Mouse (Mus musculus) Muller cell, postnatal 12 days (primary cell): ENCODE measurements around the gene Mgam.
"Not testable (repeated sequence)": the region's sequence is repeated elsewhere in the genome, so short reads cannot be mapped to it uniquely, and the experiment has no call there.

Experiments used
- DNase-seq: peaks from one replicate; pipeline ENCODE4 v3.0.0-alpha.2; 2015; ENCODE audit errors: inconsistent ontology term

Mgam gene

DNA sequence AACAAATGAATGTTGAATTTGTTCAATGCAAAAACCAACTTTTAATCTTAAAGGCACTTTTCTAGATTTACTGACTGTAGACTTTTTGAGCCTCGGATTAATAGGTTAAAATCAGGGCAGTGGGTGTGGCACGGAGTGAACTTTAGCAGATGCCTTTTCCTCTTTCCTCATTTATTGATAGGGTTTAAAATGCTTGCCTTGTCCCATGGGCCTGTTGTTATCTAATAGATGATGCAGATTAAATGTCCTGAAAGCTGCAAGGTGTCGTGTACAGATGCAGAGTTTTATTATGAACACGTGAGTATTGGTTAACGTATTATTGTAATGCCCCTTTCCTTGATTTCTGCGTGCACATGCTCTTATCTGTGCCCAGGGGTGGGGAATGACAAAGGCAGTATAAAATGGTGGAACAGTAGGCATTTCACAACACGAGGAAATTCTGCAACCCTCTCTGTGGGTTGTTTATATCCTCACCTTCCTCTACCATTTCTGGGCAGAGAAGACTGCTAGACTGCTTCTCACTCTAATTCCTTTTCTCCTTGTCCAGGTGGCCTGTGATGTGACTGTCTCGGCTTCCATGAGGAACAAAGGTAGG, at the start of gene Mgam:
Gene Mgam (plus strand): TSS at position 426 of the 595 bp plus-strand sequence.
- no peak for DNase-seq

DNA sequence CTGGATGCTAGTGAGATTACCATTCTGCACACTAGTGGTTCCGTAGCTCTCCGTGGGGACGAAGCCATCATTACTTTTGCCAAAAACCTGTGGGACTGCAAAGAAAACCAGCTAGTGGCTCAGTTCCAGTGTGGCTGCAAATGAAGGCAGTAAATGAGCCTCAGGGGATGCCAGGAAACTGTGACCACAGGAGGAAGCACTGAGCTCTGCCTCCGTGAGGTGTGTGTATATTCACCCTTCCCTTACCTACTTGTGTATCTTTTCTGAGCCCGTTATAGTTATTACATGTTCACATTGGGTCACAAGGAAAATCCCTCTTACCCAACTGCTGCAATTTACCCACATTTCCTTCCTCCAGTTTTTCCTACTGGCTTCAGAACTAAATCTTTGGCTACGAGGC, 44.3 kb upstream of the Mgam start:
- no peak for DNase-seq

DNA sequence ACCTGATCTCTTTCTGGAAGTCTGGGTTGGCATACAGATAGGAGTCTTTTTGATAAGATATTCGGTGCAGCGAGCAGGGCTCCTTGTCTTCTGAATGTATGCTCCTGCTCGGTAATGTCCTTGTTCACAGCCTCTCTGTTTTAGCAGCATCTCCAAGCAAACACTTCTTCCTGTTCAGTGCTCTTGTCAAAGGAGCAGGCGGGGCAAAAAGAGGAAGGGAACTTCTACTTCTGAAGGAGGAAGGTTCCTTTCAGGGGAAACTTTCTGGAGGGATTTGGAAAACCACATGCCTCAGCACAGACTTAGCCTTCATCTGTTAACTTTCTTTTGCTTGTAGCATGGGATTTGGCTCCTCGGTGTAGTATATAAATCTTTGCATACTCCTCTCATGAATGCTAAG, 43.0 kb upstream of the Mgam start, which contains the start of gene Clec5a:
Gene Clec5a (minus strand): TSS at position 177 of the 400 bp plus-strand sequence.
- no peak for DNase-seq

DNA sequence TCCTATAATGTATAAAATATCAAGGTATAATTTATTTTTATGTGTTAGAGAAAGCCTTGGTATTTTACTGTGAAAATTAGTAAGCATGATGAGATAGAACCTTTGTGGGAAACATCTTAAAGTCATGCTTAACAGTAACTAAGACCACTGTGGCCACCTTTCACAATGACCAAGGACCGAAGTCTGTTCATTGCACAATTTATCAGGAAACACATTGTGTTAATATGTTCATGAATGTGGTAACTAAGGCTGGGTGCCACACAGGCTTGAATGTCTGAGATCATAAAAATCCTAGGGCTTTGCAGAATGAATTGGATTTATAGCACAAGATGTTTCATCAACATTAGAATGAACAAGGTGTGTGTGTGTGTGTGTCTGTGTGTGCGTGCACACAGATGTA, 40.3 kb upstream of the Mgam start:
- DNase-seq = no peak

DNA sequence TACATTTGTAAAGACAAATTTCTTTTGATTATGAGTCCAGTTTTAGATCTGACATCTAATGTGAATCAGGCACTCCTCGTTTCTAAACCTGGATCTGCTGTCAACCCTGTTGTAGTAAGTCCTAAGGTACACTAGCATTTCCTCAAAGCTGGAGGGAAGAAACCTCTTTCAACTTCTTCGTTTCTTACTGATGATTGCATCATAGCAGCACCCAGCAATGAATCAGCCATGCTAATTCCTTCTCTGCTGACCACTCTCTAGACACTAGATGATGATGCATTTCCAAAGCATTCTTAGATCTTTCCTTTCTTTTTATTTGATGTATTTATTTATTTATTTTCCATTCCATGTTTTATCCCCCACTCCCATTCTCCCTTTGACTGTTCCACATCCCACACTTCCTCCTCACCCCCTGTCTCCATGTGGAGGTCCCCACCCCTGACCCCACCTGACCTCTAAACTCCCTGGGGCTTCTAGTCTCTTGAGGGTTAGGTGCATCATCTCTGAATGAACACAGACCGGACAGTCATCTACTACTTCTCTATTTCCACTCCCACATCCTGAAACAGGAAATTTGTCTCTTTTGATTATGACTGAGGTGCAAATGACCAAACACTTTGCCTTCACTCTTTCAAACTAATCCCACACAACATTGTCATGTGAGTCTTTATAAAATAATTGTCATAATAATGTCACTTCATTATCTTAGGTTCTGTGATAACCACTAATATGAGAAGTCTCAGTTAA, 33.7 kb upstream of the Mgam start:
- DNase-seq = peak; percentile 16

DNA sequence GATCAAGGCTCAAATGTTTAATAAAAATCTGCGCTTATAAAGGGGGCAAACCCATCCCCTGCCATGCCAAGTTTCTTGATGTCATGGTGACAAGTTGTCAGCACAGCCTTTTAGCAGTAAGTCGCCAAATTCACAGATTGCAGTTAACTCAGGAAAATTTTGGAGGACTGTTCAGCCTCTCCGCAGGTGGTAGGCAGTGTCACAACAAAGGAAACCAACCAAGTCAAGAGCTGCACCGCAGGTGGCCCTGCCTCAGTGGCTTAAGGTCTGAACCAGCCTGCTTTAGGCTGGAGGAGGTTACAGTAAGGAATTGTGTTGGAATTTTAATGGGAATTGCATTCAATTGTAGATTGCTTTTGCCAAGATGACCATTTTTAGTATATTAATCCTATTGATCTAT, 30.1 kb upstream of the Mgam start:
- DNase-seq = not testable (repeated sequence)

DNA sequence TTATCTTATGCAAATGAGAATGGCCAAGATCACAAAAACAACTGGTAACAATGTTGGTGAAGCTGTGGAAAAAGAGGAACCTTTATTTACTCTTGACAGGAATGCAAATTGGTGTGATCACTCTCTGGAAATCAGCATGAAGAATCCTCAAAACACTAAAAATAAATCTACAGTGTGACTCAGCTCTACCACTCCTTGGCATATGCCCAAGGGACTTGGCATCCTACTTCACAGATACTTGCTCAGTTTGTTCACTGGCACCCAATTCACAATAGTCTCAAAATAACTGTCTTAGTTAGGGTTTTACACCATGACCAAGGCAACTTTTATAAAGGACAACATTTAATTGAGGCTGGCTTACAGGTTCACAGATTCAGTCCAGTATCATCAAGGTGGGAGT, 21.2 kb upstream of the Mgam start:
- DNase-seq = peak; percentile 83

DNA sequence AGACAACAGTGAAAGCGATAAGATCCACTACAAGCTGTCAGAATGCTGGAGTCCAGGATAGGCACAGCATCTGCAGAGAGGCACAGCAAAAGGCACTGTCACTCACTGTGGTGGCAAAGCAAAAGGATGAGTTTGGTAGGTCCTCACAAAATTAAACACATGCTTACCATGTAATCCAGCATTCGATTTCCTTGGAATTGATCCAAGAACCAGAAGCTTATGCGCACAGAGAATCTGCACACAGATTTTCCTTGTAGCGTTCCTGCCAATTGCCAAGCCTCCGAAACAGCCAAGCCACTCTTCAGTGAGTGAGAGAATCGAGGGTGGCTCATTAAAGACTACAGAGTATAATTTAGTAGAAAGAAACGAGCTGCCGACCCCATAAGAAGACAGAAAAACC, 18.4 kb upstream of the Mgam start:
- no peak for DNase-seq

DNA sequence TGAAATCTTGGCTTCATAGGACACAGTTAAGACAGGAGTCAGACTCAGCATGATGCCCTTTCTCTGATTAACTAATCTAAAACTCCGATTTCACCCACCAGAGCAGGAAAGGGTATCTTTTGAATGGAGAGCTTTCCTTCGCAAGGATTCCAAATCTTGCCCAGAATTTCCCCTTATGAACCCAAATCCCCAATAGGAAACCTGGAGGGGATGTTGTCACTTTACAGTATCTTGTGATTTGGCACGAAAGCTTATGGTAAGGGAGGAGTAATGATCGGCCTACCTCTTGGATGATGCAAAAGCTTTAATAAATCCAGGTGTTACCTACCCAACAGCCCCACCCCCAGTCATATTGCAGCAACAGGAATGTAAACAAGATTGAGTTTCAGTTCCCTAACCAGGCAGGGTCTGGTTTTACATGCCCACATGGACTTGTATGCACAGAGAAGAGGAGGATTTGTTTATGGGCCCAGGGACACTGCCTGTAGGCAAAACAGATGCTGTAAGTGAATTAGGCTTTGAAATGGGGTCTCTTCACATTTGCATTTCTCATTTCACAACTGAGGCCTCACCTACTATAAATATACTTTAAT, 15.3 kb upstream of the Mgam start, which contains the start of gene Tas2r138:
Gene Tas2r138 (minus strand): TSS at position 51 of the 593 bp plus-strand sequence.
- DNase-seq = no peak

DNA sequence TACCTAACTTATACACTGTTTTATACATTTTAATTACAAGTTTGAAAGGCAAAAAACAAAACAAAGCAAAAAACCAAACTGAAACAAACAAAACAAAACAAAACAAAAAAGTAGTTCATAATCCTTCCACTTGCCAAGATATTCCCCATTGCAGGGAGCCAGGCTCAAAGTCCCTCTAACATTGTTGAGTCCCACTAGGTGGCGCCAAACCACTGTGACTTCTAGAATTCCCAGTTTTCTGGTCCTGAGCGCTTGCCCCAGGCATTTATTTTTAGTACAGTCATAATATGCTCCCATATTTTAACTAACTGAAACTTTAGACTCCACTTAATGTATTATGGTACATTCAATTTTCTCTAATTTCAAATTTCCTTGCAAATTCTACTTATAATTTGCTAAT, 10.7 kb upstream of the Mgam start:
- DNase-seq = peak; percentile 25

DNA sequence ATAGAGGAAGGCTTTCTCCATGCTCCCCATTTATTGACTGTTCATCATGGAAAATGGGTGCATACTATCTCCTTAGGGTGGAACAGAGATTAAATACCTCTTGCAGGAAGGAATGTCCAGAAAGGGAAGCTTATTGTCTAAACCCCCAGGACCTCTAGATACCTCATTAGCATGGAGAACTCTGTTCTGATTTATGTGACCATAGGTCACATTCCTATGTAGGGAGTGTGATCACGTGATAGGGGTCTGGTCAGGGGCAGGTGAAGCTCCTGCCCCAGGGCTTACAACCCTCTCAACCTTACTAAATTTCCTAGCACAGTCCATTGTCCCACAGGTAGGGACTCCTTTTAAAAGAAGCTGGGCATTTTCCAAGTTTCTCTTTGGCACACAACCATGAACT, 2.5 kb upstream of the Mgam start:
- no peak for DNase-seq

DNA sequence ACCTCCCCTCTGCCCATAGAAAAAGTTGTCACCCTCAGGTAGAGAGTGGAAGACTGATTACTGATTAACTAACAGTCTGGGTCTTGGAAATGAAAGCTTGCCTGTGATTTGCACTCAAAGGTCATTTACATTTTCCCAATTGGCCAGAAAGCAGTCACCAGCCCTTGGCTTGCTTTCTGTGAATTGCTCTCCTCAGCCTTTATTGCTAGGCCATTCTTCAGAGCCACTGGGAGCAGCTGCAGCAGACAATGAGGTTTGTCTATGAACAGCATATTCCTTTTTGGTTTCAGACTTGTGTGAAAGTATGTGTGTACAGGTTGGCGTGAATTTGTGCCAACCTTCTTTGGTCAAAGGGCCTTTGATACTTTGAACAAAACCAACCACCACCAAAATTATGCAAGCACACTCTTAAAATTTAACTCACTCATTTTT, 6.0 kb downstream of the Mgam start:
- DNase-seq = peak; percentile 5

DNA sequence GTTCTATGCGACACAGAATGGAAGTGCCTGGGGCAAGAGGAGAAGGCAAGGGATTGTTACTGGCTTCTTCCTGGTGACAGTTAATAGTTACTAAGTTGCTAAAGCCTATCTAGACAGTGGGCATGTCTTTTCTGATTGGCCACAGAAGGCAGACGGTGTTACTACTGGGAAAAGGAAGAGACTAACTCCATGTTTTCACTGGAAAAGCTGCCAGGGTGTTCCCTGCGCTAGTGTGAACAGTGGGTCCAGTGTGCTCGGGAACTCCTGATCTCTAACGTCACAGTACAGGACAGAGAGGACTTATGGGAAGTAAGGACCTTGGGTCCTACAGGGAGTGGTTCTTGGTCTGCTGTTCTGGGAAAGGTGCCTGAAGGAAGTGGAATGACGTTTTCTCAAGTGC, 6.9 kb downstream of the Mgam start:
- DNase-seq = no peak

DNA sequence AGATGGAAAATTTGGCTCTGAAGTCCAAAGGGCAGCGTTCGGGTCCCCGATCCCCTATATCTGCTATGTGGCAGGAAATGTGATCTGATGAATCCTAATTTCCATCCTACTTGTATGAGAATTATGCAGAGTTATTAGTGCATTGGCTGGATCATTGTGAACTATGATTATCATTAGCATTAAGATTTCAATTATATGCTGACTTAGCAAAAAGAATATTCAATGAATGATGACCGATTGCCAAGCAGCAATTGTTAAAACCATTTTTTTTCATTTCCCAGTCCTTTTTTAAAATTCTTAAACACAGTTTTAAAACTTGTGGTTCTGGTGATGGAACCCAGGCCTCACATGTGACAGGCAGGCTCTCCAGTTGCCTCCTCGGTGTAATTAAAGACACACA, 9.1 kb downstream of the Mgam start:
- DNase-seq = no peak

DNA sequence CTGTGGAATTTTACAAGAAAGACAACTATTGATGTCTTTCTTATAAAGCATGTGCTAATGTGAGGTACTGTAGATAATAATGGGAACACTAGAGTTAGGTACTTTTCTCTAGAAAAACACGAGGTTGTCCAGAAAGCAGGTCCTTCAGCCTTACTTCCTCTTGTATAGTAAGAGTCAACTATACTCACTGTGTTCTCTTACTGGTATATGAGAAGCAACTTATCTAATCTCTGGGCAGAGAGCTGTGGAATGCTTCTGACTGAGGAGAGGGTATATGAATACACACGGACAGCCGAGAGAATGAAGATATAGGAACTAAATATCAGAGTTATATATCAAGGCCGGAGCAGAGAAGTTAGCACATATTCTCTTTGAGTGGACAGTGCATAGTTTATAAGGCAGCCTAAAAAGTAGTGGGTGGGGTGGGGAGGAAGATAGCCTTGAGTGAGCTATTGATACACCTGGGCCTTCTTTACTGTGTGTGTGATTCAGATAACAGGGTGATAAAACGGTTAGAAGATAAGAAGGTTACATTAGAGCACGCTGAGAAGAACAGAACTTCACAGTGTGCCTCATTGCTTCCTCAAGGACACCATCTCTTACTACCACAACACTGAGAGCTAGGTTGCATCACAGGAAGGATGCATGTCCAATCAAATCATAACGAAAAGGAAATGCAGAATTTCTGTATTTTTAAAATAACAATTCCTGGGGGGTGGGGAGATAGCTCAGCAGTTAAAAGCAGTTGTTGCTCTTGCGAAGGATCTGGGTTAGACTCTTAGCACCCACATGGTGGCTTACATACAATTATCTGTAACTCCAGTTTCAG, 12.3 kb downstream of the Mgam start:
- DNase-seq = no peak

DNA sequence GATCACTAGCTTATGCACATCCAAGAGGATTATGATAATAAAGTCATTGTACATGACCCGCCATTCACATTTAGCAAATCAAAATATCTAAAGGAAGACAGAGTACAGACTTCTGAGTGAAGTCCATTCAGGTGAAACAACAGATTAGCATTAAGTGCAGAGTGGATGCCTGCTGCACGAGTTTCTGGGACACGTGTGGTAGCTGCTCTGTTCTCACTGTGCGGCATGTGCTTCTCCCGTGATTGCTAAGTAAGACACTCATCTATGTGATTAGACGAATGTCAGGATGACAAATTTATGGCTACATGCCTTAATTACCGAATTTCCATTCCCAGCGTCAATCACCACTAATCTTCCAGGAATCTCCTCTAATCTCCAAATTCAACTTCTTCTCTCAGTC, 17.1 kb downstream of the Mgam start:
- DNase-seq = no peak

DNA sequence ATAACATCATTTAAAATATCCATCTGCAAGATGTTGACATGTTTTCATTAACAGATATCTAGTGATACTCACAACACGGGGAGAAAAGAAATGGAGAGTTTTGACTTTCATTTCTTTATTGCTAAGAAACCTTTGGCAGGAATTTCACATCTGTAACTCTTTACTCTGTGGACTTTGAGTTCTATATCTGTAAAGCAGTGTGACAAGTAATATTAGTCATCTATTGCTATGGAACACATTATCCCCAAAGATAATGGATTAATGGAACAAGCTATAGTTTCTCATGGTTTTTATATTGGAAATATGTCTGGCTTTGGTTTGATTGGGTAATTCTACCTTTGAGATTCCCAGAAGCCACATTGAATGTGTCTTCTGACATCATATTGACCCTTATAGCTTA, 22.3 kb downstream of the Mgam start:
- DNase-seq = no peak

DNA sequence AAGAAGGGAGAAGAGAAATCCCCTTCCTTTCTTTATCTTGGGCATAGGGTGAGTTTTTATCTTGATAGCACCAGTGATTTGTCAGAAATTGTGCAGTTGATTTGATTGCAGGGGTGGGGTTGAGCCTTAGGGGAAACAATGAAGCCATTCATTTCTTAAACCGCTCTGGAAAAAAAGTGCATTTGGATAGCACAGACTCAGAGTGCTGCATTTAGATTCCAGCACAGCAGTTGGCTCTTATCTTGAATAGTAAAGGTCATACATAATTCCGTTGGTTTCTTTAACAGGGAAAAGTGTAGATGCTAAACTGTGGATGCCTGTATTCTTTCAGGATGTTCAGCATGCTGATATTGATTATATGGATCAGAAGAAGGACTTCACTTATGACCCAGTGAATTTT, 32.3 kb downstream of the Mgam start:
- DNase-seq = peak; percentile 17

DNA sequence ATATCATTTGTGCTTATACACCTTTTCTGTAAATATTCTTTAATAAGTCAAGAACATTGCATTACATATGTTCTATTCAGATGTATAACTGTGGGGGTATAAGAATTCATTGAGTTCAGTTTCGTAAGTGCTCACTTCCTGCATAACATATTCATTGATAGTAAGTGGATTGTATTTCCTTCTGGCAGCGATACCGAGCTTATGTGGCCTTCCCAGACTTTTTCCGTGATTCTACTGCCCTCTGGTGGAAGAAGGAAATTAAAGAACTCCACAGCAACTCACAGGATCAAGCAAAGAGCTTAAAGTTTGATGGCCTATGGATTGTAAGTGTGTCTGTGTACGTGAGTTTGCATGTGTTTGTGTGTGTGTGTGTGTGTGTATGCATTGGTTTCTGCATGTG, 60.5 kb downstream of the Mgam start:
- DNase-seq = peak; percentile 60

DNA sequence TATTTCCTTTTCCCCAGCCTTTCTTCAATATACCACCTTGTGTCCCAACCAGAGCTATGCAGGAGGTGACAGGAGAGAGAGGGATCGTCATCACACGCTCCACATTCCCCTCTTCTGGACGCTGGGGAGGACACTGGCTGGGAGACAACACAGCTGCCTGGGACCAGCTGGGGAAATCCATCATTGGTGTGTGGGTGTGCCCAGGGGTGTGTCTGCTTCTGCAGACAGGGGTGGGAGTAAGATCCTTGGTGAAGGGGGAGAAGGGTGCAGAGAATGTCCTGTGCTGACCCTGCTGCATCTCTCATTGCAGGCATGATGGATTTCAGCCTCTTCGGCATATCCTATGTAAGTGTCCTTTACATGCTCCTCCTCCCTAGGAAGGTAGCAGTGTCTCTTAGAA, 63.4 kb downstream of the Mgam start:
- not testable (repeated sequence) for DNase-seq

DNA sequence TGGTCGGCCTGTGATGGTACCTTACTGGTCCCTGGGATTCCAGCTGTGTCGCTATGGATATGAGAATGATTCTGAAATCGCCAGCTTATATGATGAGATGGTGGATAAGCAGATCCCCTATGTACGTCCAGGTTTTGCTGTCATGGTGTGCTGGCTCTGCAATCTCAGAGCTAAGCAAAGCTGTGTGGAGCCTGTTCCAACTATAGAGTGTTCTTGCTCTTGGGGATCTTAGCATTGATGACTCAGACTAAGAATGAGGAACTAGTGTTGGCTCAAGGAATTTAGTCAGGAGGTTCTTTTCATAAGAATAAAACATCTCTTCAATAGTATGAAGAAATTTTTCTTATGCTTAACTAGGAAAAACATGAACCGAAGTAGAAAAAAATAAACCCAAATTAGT, 84.9 kb downstream of the Mgam start:
- not testable (repeated sequence) for DNase-seq

DNA sequence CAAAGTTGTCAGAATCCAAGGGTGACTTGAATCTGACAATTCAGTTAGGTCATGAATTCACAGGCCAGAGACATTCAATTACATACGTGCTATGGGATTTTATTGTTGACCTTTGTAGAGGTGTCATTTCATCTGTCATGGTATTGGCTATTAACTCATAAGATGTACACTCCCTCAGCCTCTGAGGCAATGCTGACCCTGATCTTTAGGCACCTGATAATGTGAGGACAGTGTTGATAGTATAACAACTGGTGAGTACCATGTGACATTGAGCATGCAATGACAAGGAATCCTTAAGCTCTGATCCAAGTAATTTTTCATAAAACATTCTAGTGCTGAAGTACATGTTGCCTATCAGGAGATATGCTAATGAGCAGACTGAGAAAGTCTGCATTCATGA, 87.1 kb downstream of the Mgam start:
- no peak for DNase-seq
